Mouse (Mus musculus) megakaryocyte, adult 5-6 weeks (primary cell): Measurements from ENCODE around the gene Rmdn3. TPM values are rescaled to one million over a fixed set of nuclear protein-coding genes. Genes with fewer than 3 reads are reported as not detected.

ENCODE experiments used
- ATAC-seq: 2 replicates; pipeline ENCODE4 v1.8.0; 2016; ENCODE audit warnings: mild to moderate bottlenecking, inconsistent platforms; ENCODE audit not compliant: poor library complexity, severe bottlenecking
- total RNA-seq, 2 experiments: library from RNA; stranded (forward) in 1 of 2; stranded (reverse) in 1 of 2; fragments of 153-499, 151-499 nt in 1 of 2; fragments of 221-1000, 200-1000 nt in 1 of 2; gene quantifications; 2 replicates each; pipeline versions ENCODE4 v1.2.3 to v1.2.4; 2015 to 2017

Rmdn3 gene
- total RNA-seq, 2 experiments from 2014 or later = 7.0 to 20.2 TPM

- no peak for ATAC-seq
Observed at GRCm38 (mm10) chr2:119170282-119170681, 13.4 kb upstream of the Rmdn3 start.

GRCm38 (mm10) chr2:119167866-119168256 is 11.0 kb upstream of the Rmdn3 start:
- ATAC-seq = no peak

GRCm38 (mm10) chr2:119166901-119167865 is 10.3 kb upstream of the Rmdn3 start, which contains the start of gene Gchfr:
Gchfr (plus strand) TSS chr2:119167773.
- ATAC-seq = peak; percentile 82

GRCm38 (mm10) chr2:119165401-119165800 is 8.6 kb upstream of the Rmdn3 start:
- no peak for ATAC-seq

GRCm38 (mm10) chr2:119163999-119164398 is 7.2 kb upstream of the Rmdn3 start:
- no peak for ATAC-seq

GRCm38 (mm10) chr2:119163135-119163534 is 6.3 kb upstream of the Rmdn3 start:
- ATAC-seq = peak; percentile 29; the same call in 1 of the 2 replicates

GRCm38 (mm10) chr2:119161247-119161646 is 4.4 kb upstream of the Rmdn3 start:
- no peak for ATAC-seq

GRCm38 (mm10) chr2:119157836-119158235 is 1.0 kb upstream of the Rmdn3 start:
- ATAC-seq = no peak

- peak; percentile 24 for ATAC-seq
Observed at GRCm38 (mm10) chr2:119156081-119156680, 653 bp downstream of the Rmdn3 start.

GRCm38 (mm10) chr2:119155388-119155787 is 1.4 kb downstream of the Rmdn3 start:
- no peak for ATAC-seq

- ATAC-seq = no peak
Observed at GRCm38 (mm10) chr2:119154683-119155082, 2.2 kb downstream of the Rmdn3 start.

- ATAC-seq = no peak
Observed at GRCm38 (mm10) chr2:119152255-119152654, 4.6 kb downstream of the Rmdn3 start.

- no peak for ATAC-seq
Observed at GRCm38 (mm10) chr2:119147775-119148174, 9.1 kb downstream of the Rmdn3 start.

GRCm38 (mm10) chr2:119147160-119147678 is 9.6 kb downstream of the Rmdn3 start:
- ATAC-seq = no peak

- no peak for ATAC-seq
Observed at GRCm38 (mm10) chr2:119146435-119146834, 10.4 kb downstream of the Rmdn3 start.

- ATAC-seq = no peak
Observed at GRCm38 (mm10) chr2:119145199-119145598, 11.6 kb downstream of the Rmdn3 start.

GRCm38 (mm10) chr2:119136346-119136898 is 20.4 kb downstream of the Rmdn3 start:
- ATAC-seq = no peak

- no peak for ATAC-seq
Observed at GRCm38 (mm10) chr2:119113121-119113925, 43.5 kb downstream of the Rmdn3 start.

GRCm38 (mm10) chr2:119112438-119113112 is 44.3 kb downstream of the Rmdn3 start, which contains the start of gene Rad51:
Rad51 (plus strand) TSS chr2:119112793.
- ATAC-seq = peak; percentile 97

- ATAC-seq = no peak
Observed at GRCm38 (mm10) chr2:119111060-119111459, 45.8 kb downstream of the Rmdn3 start.
